Mouse (Mus musculus): ENCODE results near the gene Dnah6. TPM values are rescaled to one million over a fixed set of nuclear protein-coding genes. Genes with fewer than 3 reads are reported as not detected.

Dnah6 gene
- total and polyA plus RNA-seq, 3 experiments, result 0.05 to 0.27 (median 0.07) TPM

DNA sequence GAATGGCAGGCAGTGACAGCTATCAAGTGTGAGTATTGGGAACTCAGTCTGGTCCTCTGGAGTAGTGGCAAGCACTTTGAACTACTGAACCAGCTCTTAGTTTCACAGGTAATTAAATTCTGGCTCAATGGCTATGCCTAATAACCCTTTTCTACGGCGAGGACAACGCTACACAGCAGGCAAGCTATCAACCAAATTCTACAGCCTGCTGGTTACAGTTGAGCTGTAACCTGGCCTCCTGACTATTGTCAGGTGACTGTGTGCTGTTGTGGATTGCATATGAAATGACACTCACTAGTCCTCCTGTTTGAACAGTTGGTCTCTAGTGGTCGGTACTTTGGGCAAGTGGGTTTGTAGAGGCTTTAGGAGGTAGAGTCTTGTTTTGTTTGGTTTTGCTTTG lies 162.3 kb downstream of the Dnah6 start:
- no peak overlapping the region for H3K4me3 ChIP-seq
- WGBS, result 95% methylated on average over 4 of the region's 4 CpGs
- no peaks in the 10 kb centered on the region for H3K27me3 ChIP-seq (ENCODE audit: control insufficient read depth, insufficient read depth, low read length)
- intact Hi-C loops (cut with DNase I), result no loop called here
- no peaks in the 10 kb centered on the region for H3K79me2 ChIP-seq (replicated peaks; ENCODE audit: control insufficient read depth, insufficient read depth, low read length)
- TF ChIP-seq POLR2A (IDR thresholded peaks at IDR 0.05; ENCODE audit: insufficient read depth, low read depth, low read length) (no peak), CTCF (IDR thresholded peaks at IDR 0.05) (no peak), EP300 (IDR thresholded peaks at IDR 0.05; ENCODE audit: insufficient read depth, low read depth, low read length) (no peak)
- no peak overlapping the region for H3K9ac ChIP-seq (ENCODE audit: low read depth, low read length)
- DNase-seq, result no peak
- no peaks in the 10 kb centered on the region for H3K36me3 ChIP-seq (ENCODE audit: control insufficient read depth, insufficient read depth, low read length)
- H3K4me1 ChIP-seq (ENCODE audit: control insufficient read depth, insufficient read depth, low read length), result no peaks in the 10 kb centered on the region
- no peak overlapping the region for H3K27ac ChIP-seq

DNA sequence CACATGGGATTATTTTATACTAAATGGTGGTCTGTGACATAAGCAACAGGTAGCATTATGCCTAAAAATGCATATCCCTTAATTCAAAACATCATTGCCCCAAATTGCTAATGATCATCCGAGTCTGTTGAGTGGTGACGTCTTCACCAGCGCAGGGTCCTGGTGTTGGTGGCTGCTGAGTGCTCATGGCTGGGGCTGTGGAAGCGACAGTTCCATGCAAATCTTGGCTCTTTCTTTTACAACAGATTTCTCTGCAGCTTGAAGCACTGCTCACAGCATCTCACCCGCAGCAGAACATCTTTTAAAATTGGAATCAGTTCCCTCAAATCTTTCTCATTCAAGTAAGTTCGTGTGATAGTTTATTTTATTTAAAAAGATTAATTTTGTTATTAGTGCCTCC lies 166.1 kb downstream of the Dnah6 start:
- DNase-seq, result no peak
- TF ChIP-seq EP300 (IDR thresholded peaks at IDR 0.05; ENCODE audit: insufficient read depth, low read depth, low read length), result no peak
- TF ChIP-seq POLR2A (IDR thresholded peaks at IDR 0.05; ENCODE audit: insufficient read depth, low read depth, low read length), result no peak
- TF ChIP-seq CTCF (IDR thresholded peaks at IDR 0.05), result no peak
- H3K9ac ChIP-seq (ENCODE audit: low read depth, low read length), result no peak overlapping the region
- no peaks in the 10 kb centered on the region for H3K79me2 ChIP-seq (replicated peaks; ENCODE audit: control insufficient read depth, insufficient read depth, low read length)
- no peak overlapping the region for H3K4me3 ChIP-seq
- no peaks in the 10 kb centered on the region for H3K4me1 ChIP-seq (ENCODE audit: control insufficient read depth, insufficient read depth, low read length)
- 93% methylated on average over 6 of the region's 6 CpGs for WGBS
- no peaks in the 10 kb centered on the region for H3K36me3 ChIP-seq (ENCODE audit: control insufficient read depth, insufficient read depth, low read length)
- intact Hi-C loops (cut with DNase I), result no loop called here
- H3K27ac ChIP-seq, result no peak overlapping the region
- no peaks in the 10 kb centered on the region for H3K27me3 ChIP-seq (ENCODE audit: control insufficient read depth, insufficient read depth, low read length)

DNA sequence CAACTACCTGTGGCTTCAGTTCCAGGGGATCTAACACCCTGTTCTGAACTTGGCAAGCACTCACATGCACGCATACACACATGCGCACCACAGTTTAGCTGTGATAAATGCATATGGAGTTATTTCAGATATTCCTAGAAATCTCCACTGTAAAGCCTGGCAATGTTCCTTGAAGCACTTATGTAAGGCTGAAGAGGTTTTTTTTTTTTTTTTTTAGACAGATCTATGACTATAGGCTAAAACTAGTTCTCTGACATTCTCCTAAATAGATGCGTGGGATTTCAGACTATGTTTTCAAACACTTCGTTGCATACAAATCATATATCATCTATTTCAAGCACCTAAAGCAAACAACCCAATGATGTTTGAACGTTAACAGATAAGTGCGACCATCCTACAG lies 166.6 kb downstream of the Dnah6 start:
- Histone ChIP-seq H3K79me2 (replicated peaks; ENCODE audit: control insufficient read depth, insufficient read depth, low read length) (no peaks in the 10 kb centered on the region), H3K4me1 (ENCODE audit: control insufficient read depth, insufficient read depth, low read length) (no peaks in the 10 kb centered on the region), H3K27me3 (ENCODE audit: control insufficient read depth, insufficient read depth, low read length) (no peaks in the 10 kb centered on the region), H3K4me3 (no peak overlapping the region), H3K27ac (no peak overlapping the region), H3K9ac (ENCODE audit: low read depth, low read length) (no peak overlapping the region), H3K36me3 (ENCODE audit: control insufficient read depth, insufficient read depth, low read length) (no peaks in the 10 kb centered on the region)
- no peak for TF ChIP-seq POLR2A (IDR thresholded peaks at IDR 0.05; ENCODE audit: insufficient read depth, low read depth, low read length)
- TF ChIP-seq CTCF (IDR thresholded peaks at IDR 0.05), result no peak
- TF ChIP-seq EP300 (IDR thresholded peaks at IDR 0.05; ENCODE audit: insufficient read depth, low read depth, low read length), result no peak
- WGBS, result 90% methylated on average over 6 of the region's 6 CpGs
- no peak for DNase-seq
- intact Hi-C loops (cut with DNase I), result no loop called here

DNA sequence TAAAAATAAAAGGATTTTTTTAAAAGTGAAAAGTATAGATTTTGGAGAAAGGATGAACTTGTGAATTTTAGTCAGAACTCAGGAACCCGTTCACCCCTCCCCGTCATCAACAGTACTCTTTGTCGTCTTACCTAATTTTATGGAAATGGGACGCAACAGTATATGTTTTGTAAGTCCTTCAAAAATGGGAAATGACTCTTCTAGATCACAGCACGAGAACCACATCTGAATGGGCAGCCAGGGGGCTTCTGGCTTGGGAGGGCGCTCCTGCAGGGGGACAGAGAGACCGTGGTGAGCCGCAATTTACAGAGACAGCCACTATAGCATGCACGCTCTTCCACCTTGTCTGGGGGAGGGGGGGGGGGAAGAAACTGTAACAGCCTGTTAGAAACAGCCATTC lies 167.9 kb downstream of the Dnah6 start:
- Histone ChIP-seq H3K27me3 (ENCODE audit: control insufficient read depth, insufficient read depth, low read length) (no peaks in the 10 kb centered on the region), H3K9ac (ENCODE audit: low read depth, low read length) (no peak overlapping the region), H3K27ac (no peak overlapping the region), H3K36me3 (ENCODE audit: control insufficient read depth, insufficient read depth, low read length) (no peaks in the 10 kb centered on the region), H3K4me1 (ENCODE audit: control insufficient read depth, insufficient read depth, low read length) (no peaks in the 10 kb centered on the region), H3K79me2 (replicated peaks; ENCODE audit: control insufficient read depth, insufficient read depth, low read length) (no peaks in the 10 kb centered on the region), H3K4me3 (no peak overlapping the region)
- TF ChIP-seq CTCF (IDR thresholded peaks at IDR 0.05), result no peak
- no peak for TF ChIP-seq POLR2A (IDR thresholded peaks at IDR 0.05; ENCODE audit: insufficient read depth, low read depth, low read length)
- no peak for TF ChIP-seq EP300 (IDR thresholded peaks at IDR 0.05; ENCODE audit: insufficient read depth, low read depth, low read length)
- WGBS, result 92% methylated on average over 9 of the region's 9 CpGs
- intact Hi-C loops (cut with DNase I), result no loop called here
- no peak for DNase-seq

DNA sequence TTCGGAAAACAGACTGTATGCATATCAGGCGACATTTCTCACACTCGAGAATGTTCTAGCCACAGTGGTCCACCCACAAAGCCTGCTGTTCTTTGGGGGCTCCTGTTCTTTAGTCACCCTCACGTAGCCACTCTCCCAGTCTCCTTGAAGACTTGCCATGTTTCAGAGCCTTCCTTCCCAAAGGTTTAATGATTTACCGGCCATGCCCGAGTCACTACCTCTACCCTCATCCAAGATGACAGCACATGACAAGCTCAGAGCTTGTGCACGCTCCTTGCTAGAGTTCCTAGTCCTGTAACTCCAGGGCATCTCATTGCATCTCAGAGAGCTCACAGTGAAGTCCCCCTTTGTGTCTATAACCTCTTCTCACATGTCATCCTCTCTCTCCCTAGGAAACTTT lies 174.2 kb downstream of the Dnah6 start:
- no peak overlapping the region for H3K4me3 ChIP-seq
- H3K36me3 ChIP-seq (ENCODE audit: control insufficient read depth, insufficient read depth, low read length), result no peaks in the 10 kb centered on the region
- H3K27ac ChIP-seq, result no peak overlapping the region
- no peak for DNase-seq
- no peak overlapping the region for H3K9ac ChIP-seq (ENCODE audit: low read depth, low read length)
- no peaks in the 10 kb centered on the region for H3K79me2 ChIP-seq (replicated peaks; ENCODE audit: control insufficient read depth, insufficient read depth, low read length)
- 85% methylated on average over 7 of the region's 7 CpGs for WGBS
- no peaks in the 10 kb centered on the region for H3K4me1 ChIP-seq (ENCODE audit: control insufficient read depth, insufficient read depth, low read length)
- intact Hi-C loops (cut with DNase I), result no loop called here
- no peak for TF ChIP-seq CTCF (IDR thresholded peaks at IDR 0.05)
- no peak for TF ChIP-seq EP300 (IDR thresholded peaks at IDR 0.05; ENCODE audit: insufficient read depth, low read depth, low read length)
- TF ChIP-seq POLR2A (IDR thresholded peaks at IDR 0.05; ENCODE audit: insufficient read depth, low read depth, low read length), result no peak
- H3K27me3 ChIP-seq (ENCODE audit: control insufficient read depth, insufficient read depth, low read length), result no peaks in the 10 kb centered on the region

DNA sequence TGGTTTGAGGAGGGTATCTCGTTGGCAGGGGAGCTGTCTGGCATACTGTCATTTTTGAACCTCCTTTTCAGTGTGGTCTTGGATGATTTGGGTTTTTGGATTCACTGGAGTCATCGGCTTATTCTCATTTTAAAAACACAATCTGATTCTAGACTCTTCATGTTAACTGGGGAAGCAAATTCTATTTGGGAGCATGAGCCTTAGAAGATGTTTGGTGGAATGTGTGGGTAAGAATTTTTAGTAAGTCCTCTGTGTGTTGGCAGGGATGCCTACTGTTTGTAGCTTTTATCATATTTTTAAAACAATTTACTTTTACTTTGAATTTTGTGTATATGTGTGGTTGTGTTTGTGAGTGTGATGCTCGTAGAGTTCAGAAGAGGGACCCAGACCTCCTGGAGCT lies 175.5 kb downstream of the Dnah6 start:
- intact Hi-C loops (cut with DNase I), result no loop called here

More for the DNA sequence above, 175.5 kb downstream of the Dnah6 start:
- no peaks in the 10 kb centered on the region for H3K4me1 ChIP-seq (ENCODE audit: control insufficient read depth, insufficient read depth, low read length)
- no peaks in the 10 kb centered on the region for H3K27me3 ChIP-seq (ENCODE audit: control insufficient read depth, insufficient read depth, low read length)
- H3K4me3 ChIP-seq, result no peak overlapping the region
- no peak overlapping the region for H3K27ac ChIP-seq
- H3K9ac ChIP-seq (ENCODE audit: low read depth, low read length), result no peak overlapping the region
- DNase-seq, result no peak
- 84% methylated on average over 3 of the region's 3 CpGs for WGBS
- TF ChIP-seq CTCF (IDR thresholded peaks at IDR 0.05) (no peak), EP300 (IDR thresholded peaks at IDR 0.05; ENCODE audit: insufficient read depth, low read depth, low read length) (no peak), POLR2A (IDR thresholded peaks at IDR 0.05; ENCODE audit: insufficient read depth, low read depth, low read length) (no peak)
- no peaks in the 10 kb centered on the region for H3K36me3 ChIP-seq (ENCODE audit: control insufficient read depth, insufficient read depth, low read length)
- H3K79me2 ChIP-seq (replicated peaks; ENCODE audit: control insufficient read depth, insufficient read depth, low read length), result no peaks in the 10 kb centered on the region

Measured in heart, adult 2 months (tissue).